Mouse (Mus musculus): ENCODE results near the gene Gpr141.

DNA sequence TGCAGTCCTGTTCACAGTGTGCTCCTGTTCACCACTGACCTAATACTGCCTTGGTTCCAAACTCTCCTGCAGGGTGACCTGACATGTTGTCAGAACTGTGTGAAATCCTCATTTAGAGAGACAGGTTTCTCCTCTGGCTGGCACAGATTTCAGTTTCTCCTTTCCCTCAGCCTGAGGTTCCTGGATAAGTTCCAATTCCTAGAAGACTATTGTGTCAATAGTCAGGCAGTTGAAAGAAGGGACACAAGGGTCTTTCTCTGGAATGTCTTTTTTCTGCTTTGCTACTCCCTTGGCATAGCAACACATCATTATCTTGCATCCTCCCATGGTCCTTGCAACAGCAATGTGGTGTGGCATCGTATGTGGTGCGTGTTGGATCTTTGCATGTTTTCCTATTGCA is 106.9 kb downstream of the Gpr141 start:
- TF ChIP-seq CTCF (IDR thresholded peaks at IDR 0.05; ENCODE audit: insufficient read depth, low read depth, low read length) (no peak), POLR2A (IDR thresholded peaks at IDR 0.05; ENCODE audit: insufficient read depth, low read depth, low read length) (no peak)
